Mouse (Mus musculus): Measurements from ENCODE around the gene Slbp. TPM values are rescaled to one million over a fixed set of nuclear protein-coding genes. Genes with fewer than 3 reads are reported as not detected.

Gene Slbp
- polyA plus RNA-seq, 1 experiment from 2014 or later: 184 TPM

- peak overlapping the region; percentile 78; the same call in 1 of the 2 replicates for H3K9ac ChIP-seq (ENCODE audit: low read depth, low read length)
- no peaks in the 10 kb centered on the region for H3K36me3 ChIP-seq (ENCODE audit: control insufficient read depth, insufficient read depth, low read length)
- no peaks in the 10 kb centered on the region for H3K27me3 ChIP-seq (replicated peaks; ENCODE audit: control insufficient read depth, insufficient read depth, low read length)
- peaks cover 44% of the 10 kb centered on the region for H3K4me1 ChIP-seq (ENCODE audit: control insufficient read depth, insufficient read depth, low read length)
- 0 out of 2 replicates have a peak overlapping the region, but pooled peaks have one; percentile 96 for H3K4me2 ChIP-seq (ENCODE audit: low read depth, low read length)
- H3K4me3 ChIP-seq (ENCODE audit: low read length): no peak overlapping the region
- 71% methylated on average over 9 of the region's 9 CpGs for WGBS
- ATAC-seq: peak; percentile 10; the same call in 1 of the 2 replicates
- H3K9me3 ChIP-seq (ENCODE audit: control insufficient read depth, low read length): no peaks in the 10 kb centered on the region
- no peak overlapping the region for H3K27ac ChIP-seq (ENCODE audit: low read length)
Measured at GRCm38 (mm10) chr5:33694461-33694847, 42.1 kb upstream of the Slbp start.

- peak overlapping the region; percentile 56 for H3K27ac ChIP-seq (ENCODE audit: low read length)
- H3K27me3 ChIP-seq (replicated peaks; ENCODE audit: control insufficient read depth, insufficient read depth, low read length): no peaks in the 10 kb centered on the region
- no peaks in the 10 kb centered on the region for H3K36me3 ChIP-seq (ENCODE audit: control insufficient read depth, insufficient read depth, low read length)
- H3K4me1 ChIP-seq (ENCODE audit: control insufficient read depth, insufficient read depth, low read length): peaks cover 44% of the 10 kb centered on the region
- peak; percentile 51 for ATAC-seq
- WGBS: 5% methylated on average over 24 of the region's 24 CpGs
- H3K9ac ChIP-seq (ENCODE audit: low read depth, low read length): peak overlapping the region; percentile 65
- H3K9me3 ChIP-seq (ENCODE audit: control insufficient read depth, low read length): no peaks in the 10 kb centered on the region
- H3K4me3 ChIP-seq (ENCODE audit: low read length): peak overlapping the region; percentile 21
- H3K4me2 ChIP-seq (ENCODE audit: low read depth, low read length): peak overlapping the region; percentile 49
Measured at GRCm38 (mm10) chr5:33692393-33692792, 40.0 kb upstream of the Slbp start.

GRCm38 (mm10) chr5:33689852-33690645, 37.7 kb upstream of the Slbp start:
- 79% methylated on average over 11 of the region's 11 CpGs for WGBS
- H3K4me1 ChIP-seq (ENCODE audit: control insufficient read depth, insufficient read depth, low read length): peaks cover 32% of the 10 kb centered on the region
- H3K9me3 ChIP-seq (ENCODE audit: control insufficient read depth, low read length): no peaks in the 10 kb centered on the region
- no peak for ATAC-seq
- H3K36me3 ChIP-seq (ENCODE audit: control insufficient read depth, insufficient read depth, low read length): no peaks in the 10 kb centered on the region
- no peak overlapping the region for H3K9ac ChIP-seq (ENCODE audit: low read depth, low read length)
- no peak overlapping the region for H3K4me2 ChIP-seq (ENCODE audit: low read depth, low read length)
- H3K27ac ChIP-seq (ENCODE audit: low read length): no peak overlapping the region
- H3K4me3 ChIP-seq (ENCODE audit: low read length): no peak overlapping the region
- no peaks in the 10 kb centered on the region for H3K27me3 ChIP-seq (replicated peaks; ENCODE audit: control insufficient read depth, insufficient read depth, low read length)

DNA sequence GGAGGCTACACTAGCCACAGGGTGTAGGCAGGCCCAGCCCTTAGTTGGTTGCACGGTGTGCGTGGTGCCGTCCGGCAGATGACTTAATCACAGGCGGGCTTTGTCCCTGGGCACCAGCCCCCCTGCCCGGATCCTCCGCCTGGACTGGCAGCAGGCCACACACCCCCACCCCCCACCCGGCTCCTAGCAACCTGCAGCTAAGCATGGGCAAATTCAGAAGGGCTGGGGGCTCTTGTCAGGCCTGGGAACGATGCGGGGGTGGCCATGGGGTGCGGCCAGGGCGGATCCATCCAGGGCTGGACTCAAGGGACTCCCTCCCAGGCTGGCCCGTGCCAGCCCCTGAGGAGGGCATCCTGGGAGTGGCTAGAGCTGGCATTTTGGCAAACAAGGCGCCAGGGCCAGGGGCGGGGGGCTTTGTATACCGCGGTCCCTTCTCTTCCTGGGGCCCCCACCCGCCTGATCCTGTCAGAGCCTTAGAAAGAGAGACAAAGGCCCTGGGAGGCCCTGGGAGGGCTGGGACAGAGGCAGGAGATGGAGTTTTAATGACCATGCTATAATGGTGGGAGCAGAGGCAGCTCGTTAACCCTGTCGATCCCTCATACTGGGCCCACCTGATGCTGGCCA, 37.0 kb upstream of the Slbp start:
- ATAC-seq: peak; percentile 32; the same call in 1 of the 2 replicates
- Histone ChIP-seq H3K9ac (ENCODE audit: low read depth, low read length) (0 out of 2 replicates have a peak overlapping the region, but pooled peaks have one; percentile 19), H3K9me3 (ENCODE audit: control insufficient read depth, low read length) (no peaks in the 10 kb centered on the region), H3K27me3 (replicated peaks; ENCODE audit: control insufficient read depth, insufficient read depth, low read length) (no peaks in the 10 kb centered on the region), H3K4me1 (ENCODE audit: control insufficient read depth, insufficient read depth, low read length) (peaks cover 26% of the 10 kb centered on the region), H3K4me3 (ENCODE audit: low read length) (no peak overlapping the region), H3K27ac (ENCODE audit: low read length) (no peak overlapping the region), H3K4me2 (ENCODE audit: low read depth, low read length) (no peak overlapping the region), H3K36me3 (ENCODE audit: control insufficient read depth, insufficient read depth, low read length) (no peaks in the 10 kb centered on the region)
- 59% methylated on average over 20 of the region's 20 CpGs for WGBS

- Histone ChIP-seq H3K27ac (ENCODE audit: low read length) (no peak overlapping the region), H3K9ac (ENCODE audit: low read depth, low read length) (0 out of 2 replicates have a peak overlapping the region, but pooled peaks have one; percentile 19)
- no peak for ATAC-seq
Measured at GRCm38 (mm10) chr5:33688278-33689220, 36.2 kb upstream of the Slbp start.

DNA sequence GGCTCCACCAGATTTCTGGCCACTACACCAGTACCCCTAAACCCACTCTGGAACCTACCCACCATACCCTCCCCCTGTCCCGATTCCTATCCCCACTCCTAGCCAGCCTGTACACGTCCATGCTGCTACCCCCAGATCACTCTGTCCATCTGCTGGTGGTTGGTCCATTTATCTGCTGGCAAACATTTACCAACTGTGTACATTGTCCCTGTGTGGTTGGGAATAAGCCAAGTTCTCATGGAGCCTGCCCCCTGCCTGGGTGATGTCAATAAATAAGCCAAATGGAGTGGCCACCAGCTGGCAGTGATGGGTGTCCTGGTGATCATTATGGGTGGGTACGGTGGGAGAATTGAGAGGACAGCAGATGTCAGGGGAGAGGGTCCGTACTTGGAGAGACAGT, 34.8 kb upstream of the Slbp start:
- no peak for ATAC-seq
- Histone ChIP-seq H3K27me3 (replicated peaks; ENCODE audit: control insufficient read depth, insufficient read depth, low read length) (no peaks in the 10 kb centered on the region), H3K36me3 (ENCODE audit: control insufficient read depth, insufficient read depth, low read length) (no peaks in the 10 kb centered on the region), H3K27ac (ENCODE audit: low read length) (no peak overlapping the region), H3K4me2 (ENCODE audit: low read depth, low read length) (no peak overlapping the region), H3K9ac (ENCODE audit: low read depth, low read length) (no peak overlapping the region), H3K9me3 (ENCODE audit: control insufficient read depth, low read length) (no peaks in the 10 kb centered on the region), H3K4me3 (ENCODE audit: low read length) (no peak overlapping the region), H3K4me1 (ENCODE audit: control insufficient read depth, insufficient read depth, low read length) (peaks cover 13% of the 10 kb centered on the region)
- 62% methylated on average over 4 of the region's 4 CpGs for WGBS

More at GRCm38 (mm10) chr5:33688278-33689220, 36.2 kb upstream of the Slbp start:
- no peaks in the 10 kb centered on the region for H3K36me3 ChIP-seq (ENCODE audit: control insufficient read depth, insufficient read depth, low read length)
- no peak overlapping the region for H3K4me3 ChIP-seq (ENCODE audit: low read length)
- H3K27me3 ChIP-seq (replicated peaks; ENCODE audit: control insufficient read depth, insufficient read depth, low read length): no peaks in the 10 kb centered on the region
- peaks cover 26% of the 10 kb centered on the region for H3K4me1 ChIP-seq (ENCODE audit: control insufficient read depth, insufficient read depth, low read length)
- no peaks in the 10 kb centered on the region for H3K9me3 ChIP-seq (ENCODE audit: control insufficient read depth, low read length)
- WGBS: 69% methylated on average over 14 of the region's 14 CpGs
- no peak overlapping the region for H3K4me2 ChIP-seq (ENCODE audit: low read depth, low read length)

- H3K4me3 ChIP-seq (ENCODE audit: low read length): no peak overlapping the region
- no peak overlapping the region for H3K27ac ChIP-seq (ENCODE audit: low read length)
- 89% methylated on average over 4 of the region's 4 CpGs for WGBS
- no peak overlapping the region for H3K4me2 ChIP-seq (ENCODE audit: low read depth, low read length)
- ATAC-seq: no peak
- no peaks in the 10 kb centered on the region for H3K9me3 ChIP-seq (ENCODE audit: control insufficient read depth, low read length)
- H3K9ac ChIP-seq (ENCODE audit: low read depth, low read length): no peak overlapping the region
- H3K27me3 ChIP-seq (replicated peaks; ENCODE audit: control insufficient read depth, insufficient read depth, low read length): no peaks in the 10 kb centered on the region
- H3K36me3 ChIP-seq (ENCODE audit: control insufficient read depth, insufficient read depth, low read length): no peaks in the 10 kb centered on the region
- peaks cover 7% of the 10 kb centered on the region; the same call in 1 of the 2 replicates for H3K4me1 ChIP-seq (ENCODE audit: control insufficient read depth, insufficient read depth, low read length)
Measured at GRCm38 (mm10) chr5:33684932-33685331, 32.6 kb upstream of the Slbp start.

DNA sequence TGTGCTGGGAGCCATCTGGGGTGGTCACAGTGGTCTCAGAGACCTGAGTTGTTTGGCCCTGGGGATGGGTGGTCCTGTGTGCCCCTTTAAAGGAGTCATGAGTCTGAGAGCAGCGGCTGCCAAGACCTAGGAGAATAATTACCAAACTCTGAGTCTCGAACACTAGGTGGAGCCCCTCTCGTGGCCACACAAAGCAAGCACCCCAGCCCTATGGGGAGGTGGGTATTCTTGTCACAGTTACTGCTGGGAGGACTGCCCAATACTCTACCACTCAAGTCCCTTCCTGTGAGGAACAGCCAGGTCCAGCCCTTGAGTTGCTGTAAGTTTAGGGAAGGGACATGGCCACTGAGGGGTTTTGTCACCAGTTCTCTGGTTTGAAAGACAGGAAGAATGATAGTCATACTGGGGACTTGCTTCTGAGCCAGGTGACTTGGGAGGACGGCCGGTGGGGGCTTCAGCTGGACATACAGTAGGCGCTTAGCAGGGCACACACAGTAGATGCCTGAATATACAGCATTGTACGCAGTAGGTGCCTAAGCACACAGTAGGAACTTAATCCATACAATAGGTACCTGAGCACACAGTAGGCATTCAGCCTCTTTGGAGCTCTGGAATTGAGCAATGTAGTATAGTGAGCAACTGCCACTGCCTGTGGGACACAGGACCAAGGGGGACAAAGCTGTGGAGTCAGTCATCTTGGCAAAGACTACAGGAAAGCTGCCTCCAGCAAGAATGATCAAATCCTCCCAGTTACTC, 31.7 kb upstream of the Slbp start:
- H3K27ac ChIP-seq (ENCODE audit: low read length): no peak overlapping the region
- no peak overlapping the region for H3K4me2 ChIP-seq (ENCODE audit: low read depth, low read length)
- H3K9me3 ChIP-seq (ENCODE audit: control insufficient read depth, low read length): no peaks in the 10 kb centered on the region
- H3K4me3 ChIP-seq (ENCODE audit: low read length): no peak overlapping the region
- ATAC-seq: peak; percentile 62; the same call in 1 of the 2 replicates
- no peaks in the 10 kb centered on the region for H3K27me3 ChIP-seq (replicated peaks; ENCODE audit: control insufficient read depth, insufficient read depth, low read length)
- H3K36me3 ChIP-seq (ENCODE audit: control insufficient read depth, insufficient read depth, low read length): no peaks in the 10 kb centered on the region
- 42% methylated on average over 7 of the region's 7 CpGs for WGBS
- no peak overlapping the region for H3K9ac ChIP-seq (ENCODE audit: low read depth, low read length)
- H3K4me1 ChIP-seq (ENCODE audit: control insufficient read depth, insufficient read depth, low read length): peaks cover 5% of the 10 kb centered on the region; the same call in 1 of the 2 replicates

Measured in intestine, embryonic 16.5 days (tissue).